Mouse (Mus musculus): ENCODE measurements around the gene Lurap1l.

GRCm38 (mm10) chr4:80915211-80915610 is 4.8 kb downstream of the Lurap1l start:
- no peak for TF ChIP-seq CTCF (IDR thresholded peaks at IDR 0.05; ENCODE audit: low read depth)
- no peak for TF ChIP-seq EP300 (IDR thresholded peaks at IDR 0.05; ENCODE audit: low read depth)
